Mouse (Mus musculus) neutrophil, adult 5-6 weeks (primary cell): ENCODE data around the gene Tab1. TPM values are rescaled to one million over a fixed set of nuclear protein-coding genes. Genes with fewer than 3 reads are reported as not detected.
A peak's percentile ranks its signal among the peaks of the same experiment; 100 is the strongest.

Experiments
- ATAC-seq: fragments of 151-379, 151-347 bp; 2 replicates; pipeline ENCODE4 v1.8.0; 2017; ENCODE audit warnings: mild to moderate bottlenecking, moderate TSS enrichment; ENCODE audit not compliant: insufficient number of reproducible peaks, poor library complexity, low FRiP score, severe bottlenecking; ENCODE audit errors: extremely low read depth
- total RNA-seq: library from RNA; stranded (forward); fragments of 200-1000 nt; gene quantifications from 2 replicates; pipeline ENCODE4 v1.2.3, GENCODE M21; 2017

The Tab1 gene
- total RNA-seq: 15.0 and 19.8 TPM in 2 replicates

DNA sequence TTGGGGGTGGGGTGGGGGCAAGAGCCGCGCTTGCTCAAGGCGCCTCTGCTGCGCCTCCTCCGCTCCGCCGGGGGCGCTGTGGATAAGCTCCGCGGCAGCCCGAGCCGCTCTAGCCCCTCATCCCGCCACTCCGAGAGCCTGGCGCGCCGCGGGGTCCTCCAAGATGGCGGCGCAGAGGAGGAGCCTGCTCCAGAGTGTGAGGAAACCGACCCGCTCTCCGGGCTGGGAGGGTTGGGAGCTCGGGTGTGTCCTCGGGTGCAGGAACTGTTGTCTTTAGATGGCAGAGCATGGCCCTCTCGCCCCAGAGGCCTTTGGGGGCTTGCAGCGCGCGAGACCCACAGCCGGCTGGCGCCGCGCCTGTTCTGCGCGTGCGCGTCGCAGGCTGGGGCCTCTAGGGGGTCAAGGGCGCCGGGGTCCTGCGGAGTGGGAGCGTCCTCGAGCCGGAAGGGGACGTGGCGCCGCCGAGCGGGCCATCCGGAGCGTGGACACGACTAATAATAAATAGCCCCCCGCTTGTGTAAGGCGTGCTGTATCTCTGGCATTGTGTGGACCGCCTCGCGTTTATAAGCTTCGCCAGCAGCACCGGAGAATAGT is at the start of gene Tab1:
Gene Tab1 (plus strand): TSS at position 135 of the 594 bp plus-strand sequence.
- ATAC-seq: peak; percentile 89

DNA sequence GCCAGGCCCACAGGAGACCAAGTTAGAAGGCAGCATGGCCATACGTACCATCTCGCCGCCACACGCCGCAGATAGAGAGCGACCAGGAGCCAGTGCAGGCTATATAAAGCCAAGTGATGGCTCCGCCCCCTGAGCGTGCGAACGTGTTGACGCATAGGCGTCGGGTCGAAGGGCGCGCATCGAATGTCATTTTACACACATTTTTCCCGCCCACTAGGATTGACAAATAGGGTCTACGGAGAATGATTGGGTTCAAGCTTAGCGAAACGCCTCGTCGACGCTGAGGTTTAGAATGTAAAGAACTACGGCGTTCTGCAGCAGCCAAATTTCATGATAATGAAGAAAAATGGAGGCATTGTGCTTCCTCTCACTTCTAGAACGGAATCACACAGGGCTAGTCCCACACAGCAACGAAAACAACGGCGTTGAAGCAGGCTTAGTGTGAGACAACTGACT is 49.6 kb upstream of the Tab1 start:
- ATAC-seq: peak; percentile 95

DNA sequence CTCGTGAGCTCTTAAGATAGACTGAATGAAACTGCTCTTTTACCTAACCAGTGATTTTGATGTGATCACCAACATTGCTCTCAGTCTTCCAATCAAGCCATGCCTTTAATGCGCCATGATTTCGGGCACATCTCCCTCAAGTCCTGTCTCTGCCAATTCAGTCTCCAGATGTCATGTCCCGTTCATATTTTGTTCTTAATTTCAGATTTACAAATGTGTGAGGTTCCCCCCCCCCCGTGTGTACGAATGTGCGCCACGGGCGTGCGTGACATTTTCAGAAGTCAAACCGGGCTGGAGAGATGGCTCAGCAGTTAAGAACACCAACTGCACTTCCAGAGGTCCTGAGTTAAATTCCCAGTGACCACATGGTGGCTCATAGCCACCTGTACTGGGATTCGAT is 49.2 kb upstream of the Tab1 start:
- ATAC-seq: no peak

DNA sequence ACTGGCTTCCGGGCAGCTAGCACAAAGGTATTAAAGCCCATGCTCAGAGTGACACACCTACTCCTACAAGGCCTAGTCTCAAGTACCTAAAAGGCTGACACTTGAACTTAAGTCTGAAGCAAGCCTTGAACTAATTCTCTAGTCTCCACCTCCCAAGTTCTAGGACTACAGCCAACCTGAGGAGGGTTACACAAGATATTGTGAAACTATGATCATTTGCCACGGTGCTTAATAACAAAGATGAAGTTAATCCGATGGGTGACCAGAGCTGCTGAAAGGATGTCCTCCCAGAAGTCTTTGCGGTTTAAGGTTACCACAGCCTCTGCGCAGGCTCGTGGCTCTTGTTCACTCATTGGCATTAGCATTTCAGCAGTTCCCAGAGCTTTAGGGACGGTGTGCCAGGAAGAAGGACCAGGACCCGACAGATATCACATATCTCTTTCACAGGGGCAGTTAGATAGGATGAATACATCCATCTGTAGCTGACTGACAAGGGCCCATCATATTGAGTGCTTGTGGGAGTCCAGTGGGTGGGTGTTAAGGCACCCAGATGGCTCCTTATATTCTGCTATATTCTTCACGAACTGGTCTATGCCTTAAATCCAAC is 45.4 kb upstream of the Tab1 start:
- no peak for ATAC-seq

DNA sequence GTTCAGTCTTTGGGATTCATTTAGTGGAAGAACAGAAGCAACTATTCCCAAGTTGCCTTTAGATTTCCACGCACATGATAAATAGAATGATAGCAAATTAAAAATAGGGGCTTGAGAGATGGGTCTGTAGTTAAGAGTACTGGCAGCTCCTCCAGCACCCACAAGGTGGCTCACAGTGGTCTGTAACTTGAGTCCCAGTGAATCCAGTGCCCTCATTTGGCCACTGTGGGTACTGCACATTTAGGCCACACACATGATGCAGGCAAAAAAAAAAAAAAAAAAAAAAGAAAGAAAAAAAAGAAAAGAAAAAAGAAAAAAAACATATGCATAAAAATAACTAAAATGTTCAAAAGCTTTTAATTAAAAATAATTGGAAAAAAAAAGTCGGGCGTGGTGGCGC is 44.3 kb upstream of the Tab1 start:
- peak; percentile 96 for ATAC-seq

DNA sequence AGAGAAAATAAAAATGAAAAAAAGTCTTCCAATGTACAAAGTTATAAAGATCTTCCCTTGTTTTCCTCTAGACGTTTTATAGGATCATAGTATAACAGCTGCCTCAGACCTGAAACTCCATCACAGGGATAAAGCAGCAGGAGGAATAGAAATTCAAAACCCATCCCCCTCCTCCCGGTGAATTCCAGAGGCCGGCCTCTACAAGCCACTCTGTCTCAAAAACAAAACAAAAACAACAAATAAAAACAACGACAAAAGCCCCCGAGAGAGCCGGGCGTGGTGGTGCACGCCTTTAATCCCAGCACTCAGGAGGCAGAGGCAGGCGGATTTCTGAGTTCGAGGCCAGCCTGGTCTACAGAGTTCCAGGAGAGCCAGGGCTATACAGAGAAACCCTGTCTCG is 42.8 kb upstream of the Tab1 start:
- no peak for ATAC-seq

DNA sequence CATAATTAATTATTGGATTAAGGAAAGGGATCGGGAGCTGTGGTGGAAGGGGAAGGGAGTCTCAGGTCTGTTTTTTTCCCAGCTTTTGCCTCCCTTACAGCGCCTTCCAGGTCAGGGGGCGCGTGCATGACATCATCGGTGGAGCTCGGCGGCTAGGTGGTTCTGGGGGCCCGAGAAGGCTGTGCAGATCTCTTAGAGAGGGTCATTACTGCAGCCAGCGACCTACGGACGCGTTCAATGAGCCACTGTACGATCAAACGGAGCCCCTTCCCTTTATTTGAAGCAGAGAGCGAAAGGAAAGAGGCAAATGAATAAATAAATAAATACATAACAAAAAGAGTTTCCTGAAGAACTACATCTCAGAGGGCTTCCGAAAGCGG is 42.2 kb upstream of the Tab1 start:
- no peak for ATAC-seq

DNA sequence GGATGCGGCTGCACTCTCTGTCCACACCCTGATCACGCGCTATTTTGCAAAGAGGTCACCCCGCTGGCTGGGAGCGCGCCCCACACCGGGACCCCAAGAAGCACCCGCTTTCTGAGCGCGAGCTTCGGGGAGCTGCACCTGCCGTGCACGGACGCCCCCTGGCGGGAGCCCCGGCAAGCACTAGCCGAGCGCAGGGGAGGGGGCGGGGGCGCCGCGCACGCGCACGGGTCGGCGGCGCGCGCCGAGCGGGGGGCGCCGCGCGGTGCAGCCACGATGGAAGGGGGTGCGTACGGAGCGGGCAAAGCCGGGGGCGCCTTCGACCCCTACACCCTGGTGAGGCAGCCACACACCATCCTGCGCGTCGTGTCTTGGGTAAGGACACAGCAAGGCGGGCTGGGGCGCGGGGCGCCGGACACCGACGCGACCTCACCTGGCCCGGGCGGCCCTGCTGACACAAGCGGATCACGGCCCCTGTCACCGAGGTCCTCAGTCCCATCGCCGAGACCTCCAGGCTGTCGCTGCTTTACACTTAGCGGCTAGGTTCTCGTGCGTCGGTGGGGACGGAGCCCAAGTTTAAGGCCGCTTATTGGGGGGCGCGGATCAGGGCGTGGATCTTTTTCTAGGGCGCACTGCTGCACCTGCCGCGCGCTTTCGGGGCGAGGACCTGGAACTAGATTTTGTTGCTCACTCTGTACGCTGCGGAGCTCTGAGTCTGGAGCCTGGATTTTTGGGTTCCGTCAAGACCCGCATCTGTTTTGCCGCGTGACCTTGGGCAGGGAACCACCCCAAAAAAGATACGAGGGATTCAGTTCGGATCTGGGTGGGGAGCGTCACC is 41.6 kb upstream of the Tab1 start, which contains the start of the genes Syngr1 and Rpl3:
Gene Syngr1 (plus strand): TSS at position 214 of the 835 bp plus-strand sequence.
Gene Rpl3 (minus strand): TSS at position 748 of the 835 bp plus-strand sequence.
- ATAC-seq: peak; percentile 34; the same call in 1 of the 2 replicates

DNA sequence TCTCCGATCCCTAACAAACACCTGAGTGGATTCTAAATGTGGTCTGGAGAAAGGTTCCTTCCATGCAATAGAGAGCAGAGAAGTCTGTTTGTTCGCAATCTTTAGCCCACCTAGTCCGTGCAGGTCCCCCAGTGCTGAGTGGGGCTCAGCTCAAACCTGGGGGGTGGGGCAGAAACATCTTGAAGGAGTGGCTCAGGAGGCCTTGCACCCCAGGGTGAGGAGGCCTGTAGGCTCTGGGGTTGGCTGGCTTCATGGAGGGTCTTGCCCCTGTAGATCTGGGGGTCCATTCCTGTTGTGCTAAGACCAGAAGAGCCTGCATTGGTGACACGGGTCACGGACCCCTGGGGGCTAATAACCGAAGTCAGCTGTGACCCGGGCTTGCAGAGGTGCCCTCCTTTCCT is 40.9 kb upstream of the Tab1 start:
- ATAC-seq: no peak

DNA sequence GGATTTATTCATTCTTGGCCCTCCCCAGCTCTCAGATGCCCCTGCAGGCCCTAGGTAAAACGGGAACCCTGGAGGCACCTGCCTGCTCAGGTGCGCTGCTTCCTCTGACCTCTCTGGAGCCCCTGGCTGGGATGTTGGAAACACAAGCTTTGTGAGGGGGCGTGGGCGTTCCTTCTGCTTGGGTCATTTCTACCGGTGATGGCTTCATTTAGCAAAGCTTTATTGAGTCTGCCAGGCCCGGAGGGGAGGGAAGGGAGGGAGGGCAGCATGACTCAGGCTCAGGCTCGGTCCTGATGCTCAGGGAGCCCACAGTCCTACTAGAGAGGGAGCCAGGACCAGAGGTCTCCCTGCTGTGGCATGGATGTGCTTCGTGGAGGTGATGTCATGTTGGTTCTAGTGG is 40.3 kb upstream of the Tab1 start:
- no peak for ATAC-seq

DNA sequence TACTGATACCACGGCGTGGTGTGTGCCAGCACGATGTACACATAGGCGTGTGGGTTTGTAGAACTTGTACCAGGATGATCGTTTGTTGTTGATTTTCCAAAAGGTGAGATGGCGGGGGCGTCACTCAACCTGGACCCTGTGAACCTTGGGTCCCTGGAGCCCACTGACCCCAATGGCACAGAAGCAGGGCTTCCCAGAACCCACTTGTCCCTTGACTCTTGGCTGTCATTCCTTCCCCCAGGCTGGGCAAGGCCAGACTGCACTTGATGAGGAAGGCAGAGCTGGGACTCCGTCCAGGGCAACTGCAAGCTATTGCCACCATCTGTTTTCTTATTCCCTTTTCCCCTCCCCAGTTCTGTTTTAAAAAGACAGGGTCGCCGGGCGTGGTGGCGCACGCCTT is 38.7 kb upstream of the Tab1 start:
- no peak for ATAC-seq

DNA sequence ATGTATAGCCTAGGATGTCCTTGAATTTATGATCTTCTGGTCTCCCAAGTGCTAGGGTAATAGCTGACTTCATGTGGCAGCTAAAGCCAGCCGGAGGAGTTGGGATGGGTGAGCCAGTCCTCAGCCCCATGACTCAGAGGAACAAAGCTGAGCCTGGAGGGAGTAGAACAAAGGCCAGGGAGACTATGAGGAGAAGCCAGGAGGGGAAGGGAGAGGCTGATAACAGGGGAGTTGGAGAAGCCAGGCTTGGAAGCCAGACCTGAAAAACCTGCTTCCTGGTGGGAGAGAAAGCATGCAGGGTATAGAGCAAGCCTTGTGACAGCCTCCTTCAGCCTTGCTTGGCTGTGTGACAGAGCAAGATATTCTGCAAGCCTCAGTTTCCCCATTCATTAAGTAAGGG is 37.3 kb upstream of the Tab1 start:
- ATAC-seq: no peak

DNA sequence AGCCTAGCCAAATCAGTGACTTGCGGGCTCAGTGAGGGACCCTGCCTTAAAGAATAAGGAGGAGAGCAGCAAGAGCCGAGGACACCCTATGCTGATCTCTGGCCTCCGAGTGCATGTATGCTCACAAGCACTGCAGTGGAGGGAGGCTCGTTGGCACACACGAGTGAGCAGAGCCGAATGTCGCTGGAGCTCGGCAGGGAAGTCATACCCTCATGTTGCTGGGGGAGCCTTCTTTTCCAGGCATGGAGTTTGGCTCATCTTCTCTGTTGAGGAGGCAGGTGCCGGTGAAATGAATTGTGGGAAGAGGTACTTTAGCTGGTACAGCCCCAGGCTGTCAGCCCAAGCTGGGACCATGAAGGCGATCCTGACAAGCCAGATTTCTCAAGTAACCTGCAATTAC is 36.5 kb upstream of the Tab1 start:
- no peak for ATAC-seq

DNA sequence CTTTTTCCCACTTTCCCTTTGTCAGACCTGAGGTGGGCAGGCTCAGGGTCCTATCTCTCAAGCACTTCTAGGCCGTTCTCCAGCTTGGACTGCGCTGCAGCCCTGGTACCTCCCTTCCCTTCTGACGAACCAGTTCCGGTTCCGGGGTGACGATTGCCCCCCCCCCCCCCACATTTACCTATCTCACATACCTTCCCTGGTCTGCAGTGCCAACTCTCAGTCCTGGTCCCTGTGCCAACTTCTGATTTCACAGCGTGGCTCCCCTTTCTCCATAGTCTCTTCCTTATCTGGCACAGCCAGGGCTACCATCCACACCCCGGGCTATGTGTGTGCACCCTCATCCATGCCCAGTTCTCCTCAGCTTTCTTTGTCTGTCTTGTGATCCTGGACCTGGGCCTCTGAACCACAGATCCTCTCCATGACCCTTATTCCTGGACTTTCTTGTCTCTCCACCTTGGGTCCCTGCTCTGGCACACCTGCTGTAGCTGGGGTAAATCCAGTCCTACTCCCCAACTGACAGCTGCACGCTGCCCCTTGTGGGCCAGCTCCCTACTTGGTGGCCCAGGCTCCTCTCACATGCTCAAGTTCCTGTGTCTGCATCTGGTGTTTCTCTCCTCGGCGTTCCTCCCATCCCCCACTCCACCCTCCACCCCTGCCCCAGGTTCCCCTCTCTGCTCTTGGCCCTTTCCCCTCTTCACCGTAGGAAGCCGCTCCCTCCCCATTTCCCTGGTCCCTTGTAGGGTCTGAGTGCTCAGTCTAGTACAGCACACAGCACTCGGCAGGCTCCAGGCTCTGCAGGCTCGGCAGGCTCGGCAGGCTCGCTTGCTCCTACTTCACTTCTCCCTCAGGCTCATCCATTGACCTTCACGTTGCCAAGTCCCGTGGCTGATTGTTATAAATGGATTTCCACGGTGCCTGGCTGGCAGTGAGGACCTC is 35.7 kb upstream of the Tab1 start:
- 0 out of 2 replicates have a peak, but pooled peaks have one; percentile 14 for ATAC-seq

DNA sequence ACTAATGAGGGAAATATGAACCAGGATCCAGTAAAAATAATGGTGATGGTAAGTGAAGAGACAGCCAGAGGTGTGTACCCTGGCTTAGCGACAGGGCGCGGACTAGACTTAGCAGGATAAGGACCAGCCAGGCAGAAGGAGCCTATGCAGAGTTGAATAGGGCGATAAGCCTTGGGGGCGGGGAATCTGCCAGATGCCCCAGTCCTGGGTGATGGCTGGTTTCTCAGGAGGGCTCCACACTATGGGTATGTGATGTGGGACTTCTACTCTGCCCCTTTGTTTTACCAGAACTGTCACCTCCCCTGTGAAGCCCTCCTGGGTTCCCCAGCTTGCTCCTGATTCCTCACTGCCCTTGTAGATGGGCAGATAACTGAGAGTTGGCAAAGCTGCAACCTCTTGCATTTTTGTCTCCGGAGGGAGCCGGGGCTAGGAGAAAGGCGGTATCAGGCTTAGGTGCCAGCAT is 34.9 kb upstream of the Tab1 start:
- no peak for ATAC-seq

DNA sequence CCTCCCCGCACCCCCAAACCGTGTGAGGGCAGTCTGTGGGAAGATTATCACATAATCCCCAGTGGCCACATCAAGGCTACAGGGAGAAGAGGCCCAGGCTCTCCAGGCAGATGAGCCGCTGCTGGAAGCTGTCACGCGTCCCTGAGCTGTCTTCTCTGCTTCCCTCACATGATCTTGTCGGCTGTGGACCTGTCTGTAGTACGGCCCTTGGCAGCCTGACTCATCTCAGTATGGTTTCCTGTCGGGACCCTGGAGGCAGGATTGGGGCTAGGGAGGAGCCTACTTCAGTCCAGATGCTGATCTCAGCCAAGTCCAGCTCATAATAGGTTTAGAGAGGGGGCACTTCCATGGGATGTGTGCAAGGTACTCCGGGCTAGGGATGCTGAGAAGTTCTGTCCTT is 34.1 kb upstream of the Tab1 start:
- ATAC-seq: no peak

DNA sequence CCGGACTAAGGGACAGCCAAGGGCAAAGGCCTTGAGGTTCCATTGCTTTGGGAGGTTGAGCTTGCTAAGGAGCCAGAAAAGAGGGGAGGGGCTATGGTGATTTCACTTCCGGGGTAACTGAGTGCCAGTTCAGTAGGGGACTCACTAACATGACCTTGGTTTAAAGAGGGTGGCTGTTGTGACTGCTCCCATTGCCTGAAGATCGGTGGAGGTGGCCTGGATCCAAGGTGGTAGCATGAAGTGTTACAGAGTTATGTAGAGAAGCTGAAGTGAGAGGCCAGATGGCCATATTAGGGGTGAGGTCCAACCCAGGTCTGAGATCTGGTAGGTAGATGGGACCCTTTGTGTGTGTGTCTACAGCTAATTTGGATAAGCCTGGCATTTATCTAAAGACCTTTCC is 33.5 kb upstream of the Tab1 start:
- ATAC-seq: no peak

DNA sequence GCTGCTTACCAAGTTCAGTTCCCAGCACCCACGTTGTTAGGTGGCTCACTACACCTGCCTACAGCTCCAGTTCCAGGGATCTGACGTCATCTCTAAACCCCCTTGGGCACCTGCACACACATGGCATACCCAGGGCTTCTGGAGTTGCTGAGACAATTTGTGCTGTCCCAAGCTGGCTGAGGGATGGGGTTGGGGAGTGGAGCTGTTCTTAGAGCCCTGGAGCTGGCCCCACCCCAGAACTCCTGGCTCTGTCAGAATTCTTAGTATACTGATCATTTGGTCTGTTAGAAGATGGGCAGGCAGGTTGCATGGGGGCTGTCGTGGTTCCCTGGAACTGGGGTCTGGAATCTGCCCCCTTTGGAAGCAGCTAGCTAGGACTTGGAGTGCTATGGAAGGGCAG is 32.7 kb upstream of the Tab1 start:
- ATAC-seq: no peak

DNA sequence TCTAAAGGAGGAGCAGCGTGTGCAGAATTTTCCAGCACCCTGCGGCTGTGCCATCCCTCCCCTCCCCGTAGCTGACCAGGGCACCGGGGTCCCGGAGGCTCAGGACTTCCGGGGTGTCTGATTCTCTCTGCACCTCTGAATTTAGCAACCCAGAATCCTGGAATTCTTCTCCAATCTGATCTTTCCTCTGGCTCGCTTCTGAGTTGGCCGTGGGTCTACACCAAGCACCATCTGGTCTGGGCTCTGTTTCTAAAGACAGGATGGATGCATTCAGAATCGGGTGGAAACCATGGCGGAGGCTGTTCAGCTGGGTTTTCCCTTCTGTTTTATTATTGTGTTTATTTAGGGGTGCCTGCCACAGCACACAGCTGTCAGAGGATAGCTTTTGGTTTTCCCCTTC is 32.1 kb upstream of the Tab1 start:
- ATAC-seq: no peak
